Comparison of ENCODE assay signal across 11 mouse cellular contexts in the genomic region with DNA sequence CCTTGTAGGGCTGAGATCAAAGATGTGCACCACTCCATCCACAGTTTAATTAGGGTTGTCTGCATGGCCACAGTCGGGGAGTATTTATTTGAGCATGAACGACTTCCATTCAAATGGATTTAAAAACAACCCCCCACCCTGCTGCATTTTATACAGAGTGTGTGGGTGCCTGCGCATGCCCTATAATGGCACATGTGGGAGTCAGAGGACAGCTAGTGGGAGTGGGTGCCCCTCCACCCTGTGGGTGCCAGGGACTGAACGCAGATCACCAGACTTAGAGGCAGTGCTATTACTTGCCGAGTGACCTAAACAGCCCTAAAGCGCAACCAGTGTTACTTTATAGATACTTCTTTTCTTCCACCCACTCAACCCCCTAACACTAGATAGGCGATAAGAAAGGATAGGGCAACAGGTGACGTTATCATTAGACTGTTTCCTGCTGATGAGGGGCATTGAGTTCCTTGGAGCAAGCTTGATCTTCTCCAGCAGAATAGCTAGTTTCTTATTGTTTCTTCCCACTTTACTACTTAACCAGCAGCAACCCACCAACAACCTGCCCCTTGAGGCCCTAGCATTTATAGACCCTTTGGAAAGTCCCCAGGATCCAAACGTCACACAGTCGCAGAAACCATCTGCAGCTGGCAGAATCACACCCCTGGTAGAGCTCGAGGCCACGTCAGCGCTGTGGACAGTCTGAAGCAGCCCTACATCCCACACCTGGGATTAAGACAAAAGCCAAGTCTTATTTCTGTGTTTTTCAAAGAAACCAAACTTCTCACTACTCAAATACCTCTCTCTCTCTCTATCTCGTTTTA. TPM values are rescaled to one million over a fixed set of nuclear protein-coding genes. Genes with fewer than 3 reads are reported as not detected.
A peak's percentile ranks its signal among the peaks of the same experiment; 100 is the strongest.
DNase-seq lines count a peak whose midpoint lies in the region; ATAC-seq and TF ChIP-seq lines count a peak whose summit lies in the region.
"Had no signal": no experiment of that assay in that cellular context is flagged by ENCODE, and none has a peak within 500 bp of the region (broad histone marks: within the 10 kb centered on the region; RNA-seq: fewer than 3 reads in every experiment).

No protein-coding gene starts in this region.

- DNase-seq in layer of hippocampus, adult 2 months (ENCODE audit: low spot score in 2 of 2): peak; percentile 7 to 15
- DNase-seq in layer of hippocampus, adult 8-10 months (ENCODE audit: low spot score in 2 of 2): no peak
- DNase-seq in brain, adult 2 months (ENCODE audit: low read depth, low spot score): peak; percentile 37
- DNase-seq in forebrain, embryonic 14.5 days (ENCODE audit: low spot score): no peak
- DNase-seq in midbrain, postnatal 0 days (ENCODE audit: low spot score): no peak
- DNase-seq in adrenal gland, postnatal 14 days: no peak
- no peak for DNase-seq in urinary bladder, postnatal 4 days (ENCODE audit: low spot score in 2 of 2)
- DNase-seq: lung, postnatal 4 days; right cerebral cortex, adult 18-20 months; thymus, adult 18-20 months had no signal

- TF ChIP-seq CTCF in layer of hippocampus, adult 2 months (conservative IDR thresholded peaks at IDR 0.05): no peak
- TF ChIP-seq CTCF in midbrain, postnatal 0 days (IDR thresholded peaks at IDR 0.05): no peak

- peak overlapping the region; percentile 99 for H3K27ac ChIP-seq in layer of hippocampus, adult 2 months
- no peak overlapping the region for H3K27ac ChIP-seq in forebrain, embryonic 14.5 days (ENCODE audit: low read depth, low read length)
- 0 out of 2 replicates have a peak overlapping the region, but pooled peaks have one; percentile 32 for H3K27ac ChIP-seq in midbrain, postnatal 0 days (ENCODE audit: low read depth, low read length)

- peaks cover 14% of the 10 kb centered on the region for H3K4me1 ChIP-seq in forebrain, embryonic 14.5 days (ENCODE audit: control insufficient read depth, insufficient read depth, low read length)
- H3K4me1 ChIP-seq in midbrain, postnatal 0 days (ENCODE audit: insufficient read depth, low read length): 0 out of 2 replicates have a peak, but pooled peaks cover 5% of the 10 kb centered on the region

- peak overlapping the region; percentile 91 for H3K4me3 ChIP-seq in layer of hippocampus, adult 2 months
- peak overlapping the region; percentile 99 for H3K4me3 ChIP-seq in forebrain, embryonic 14.5 days (ENCODE audit: low read depth, low read length)
- H3K4me3 ChIP-seq in midbrain, postnatal 0 days (ENCODE audit: low read depth, low read length): peak overlapping the region; percentile 100

- no peak overlapping the region for H3K9ac ChIP-seq in forebrain, embryonic 14.5 days (ENCODE audit: low read length)
- H3K9ac ChIP-seq in midbrain, postnatal 0 days (replicated peaks; ENCODE audit: low read length, poor library complexity, severe bottlenecking): no peak overlapping the region

- no peaks in the 10 kb centered on the region for H3K36me3 ChIP-seq in forebrain, embryonic 14.5 days (ENCODE audit: control insufficient read depth, insufficient read depth, low read length)
- no peaks in the 10 kb centered on the region for H3K36me3 ChIP-seq in midbrain, postnatal 0 days (ENCODE audit: insufficient read depth, low read length)

- H3K27me3 ChIP-seq in forebrain, embryonic 14.5 days (replicated peaks; ENCODE audit: control insufficient read depth, insufficient read depth, low read length): no peaks in the 10 kb centered on the region
- no peaks in the 10 kb centered on the region for H3K27me3 ChIP-seq in midbrain, postnatal 0 days (ENCODE audit: insufficient read depth, low read length)

- ATAC-seq in forebrain, embryonic 14.5 days: no peak
- no peak for ATAC-seq in midbrain, postnatal 0 days (ENCODE audit: low FRiP score)

- peak overlapping the region; percentile 94 for H3K4me2 ChIP-seq in forebrain, embryonic 14.5 days (ENCODE audit: low read length)
- H3K4me2 ChIP-seq in midbrain, postnatal 0 days (ENCODE audit: low read depth, low read length, poor library complexity, severe bottlenecking): peak overlapping the region; percentile 92

- 85% methylated on average over 14 of the region's 14 CpGs for WGBS in forebrain, embryonic 14.5 days
- 89% methylated on average over 14 of the region's 14 CpGs for WGBS in midbrain, postnatal 0 days

- no peaks in the 10 kb centered on the region for H3K9me3 ChIP-seq in forebrain, embryonic 14.5 days (replicated peaks; ENCODE audit: control insufficient read depth, low read length)
- no peaks in the 10 kb centered on the region for H3K9me3 ChIP-seq in midbrain, postnatal 0 days (ENCODE audit: low read length)

RNA-seq across cellular contexts. Expression of gene Minos1, which starts 1.2 kb away (rescaled TPM):
- 100 to 1,000 TPM; 184 to 196 TPM for total RNA-seq in layer of hippocampus, adult 2 months (2021)
- 100 to 1,000 TPM; 187 to 234 (median 208) TPM for total RNA-seq in layer of hippocampus, adult 8-10 months (2022)
- polyA plus RNA-seq in forebrain, embryonic 14.5 days (2014; fragmentation: Nextera tagmentation; extraction: Ambion mirVana): 411 and 472 TPM in 2 replicates
- 21.9 and 31.0 TPM in 2 replicates for total RNA-seq in midbrain, postnatal 0 days (2014; rRNA removed)
- 377 and 397 TPM in 2 replicates for polyA plus RNA-seq in midbrain, postnatal 0 days (2015; fragmentation: Nextera tagmentation; extraction: Ambion mirVana)
- total RNA-seq in adrenal gland, postnatal 14 days (2021): 480 and 499 TPM in 2 replicates

RNA-seq across cellular contexts. Expression of gene Nbl1, which starts 39.3 kb away (rescaled TPM):
- 10 to 100 TPM; 84.4 to 89.9 TPM for total RNA-seq in layer of hippocampus, adult 2 months (2021)
- 10 to 100 TPM; 72.3 to 84.6 (median 79.2) TPM for total RNA-seq in layer of hippocampus, adult 8-10 months (2022)
- 22.3 and 29.8 TPM in 2 replicates for polyA plus RNA-seq in forebrain, embryonic 14.5 days (2014; fragmentation: Nextera tagmentation; extraction: Ambion mirVana)
- 60.7 and 62.2 TPM in 2 replicates for total RNA-seq in midbrain, postnatal 0 days (2014; rRNA removed)
- polyA plus RNA-seq in midbrain, postnatal 0 days (2015; fragmentation: Nextera tagmentation; extraction: Ambion mirVana): 53.4 and 55.7 TPM in 2 replicates
- total RNA-seq in adrenal gland, postnatal 14 days (2021): 33.7 and 39.8 TPM in 2 replicates

RNA-seq across cellular contexts. Expression of gene Htr6, which starts 56.7 kb away (rescaled TPM):
- 1 to 10 TPM; 7.3 to 7.6 TPM for total RNA-seq in layer of hippocampus, adult 2 months (2021)
- 1 to 10 TPM; 7.0 to 8.3 (median 8.0) TPM for total RNA-seq in layer of hippocampus, adult 8-10 months (2022)
- polyA plus RNA-seq in forebrain, embryonic 14.5 days (2014; fragmentation: Nextera tagmentation; extraction: Ambion mirVana): 0.30 TPM in 2 replicates
- total RNA-seq in midbrain, postnatal 0 days (2014; rRNA removed): 4.2 and 5.9 TPM in 2 replicates
- polyA plus RNA-seq in midbrain, postnatal 0 days (2015; fragmentation: Nextera tagmentation; extraction: Ambion mirVana): 1.0 and 1.1 TPM in 2 replicates
- 0.15 TPM in 1 of 2 replicates, not detected in the other for total RNA-seq in adrenal gland, postnatal 14 days (2021)
- total RNA-seq: gastrocnemius, adult 18-20 months had no signal

Comparison
In these comparisons a context has a peak if more than half of its experiments do, and no peak if none do; other contexts are left out.
1. DNase-seq: peak in layer of hippocampus, adult 2 months (2 of 2) and brain, adult 2 months (single experiment); none in layer of hippocampus, adult 8-10 months (0 of 2), forebrain, embryonic 14.5 days (single experiment), midbrain, postnatal 0 days (single experiment), adrenal gland, postnatal 14 days (single experiment) and urinary bladder, postnatal 4 days (0 of 2).
2. Peak in every context shown above with its lines, with median percentiles within 50 percentile points of each other: H3K4me3 ChIP-seq.